Mouse (Mus musculus): ENCODE data around the gene Catip. TPM values are rescaled to one million over a fixed set of nuclear protein-coding genes. Genes with fewer than 3 reads are reported as not detected.
"Not testable (repeated sequence)": the region's sequence is repeated elsewhere in the genome, so short reads cannot be mapped to it uniquely, and the experiment has no call there.

Catip gene
- polyA plus RNA-seq (2011; ENCODE audit: insufficient read depth, insufficient read length, low replicate concordance, missing spikeins): not detected in 2 replicates

- peak; percentile 46 for TF ChIP-seq CTCF (IDR thresholded peaks at IDR 0.05; ENCODE audit: control insufficient read depth, insufficient read depth, low read length)
- no peak for TF ChIP-seq POLR2A (IDR thresholded peaks at IDR 0.05; ENCODE audit: borderline replicate concordance, control insufficient read depth, low read depth, low read length)
- WGBS: 7% methylated on average over 2 of the region's 2 CpGs
- no peak within 1 kb of the TSS for H3K27ac ChIP-seq (ENCODE audit: control insufficient read depth, insufficient read depth, low read depth, low read length, poor library complexity)
- H3K4me1 ChIP-seq (ENCODE audit: control insufficient read depth, insufficient read depth, low read length): peaks cover 5% of the 10 kb centered on the region
- H3K4me3 ChIP-seq (replicated peaks; ENCODE audit: control insufficient read depth, low read depth, low read length): no peak within 1 kb of the TSS
Measured at GRCm38 (mm10) chr1:74361812-74362211, at the start of gene Catip. TSS of gene Catip (plus strand) at chr1:74362108.

GRCm38 (mm10) chr1:74313049-74313692, 48.7 kb upstream of the Catip start:
- Histone ChIP-seq H3K27ac (ENCODE audit: control insufficient read depth, insufficient read depth, low read depth, low read length, poor library complexity) (no peak overlapping the region), H3K4me3 (replicated peaks; ENCODE audit: control insufficient read depth, low read depth, low read length) (no peak overlapping the region), H3K4me1 (ENCODE audit: control insufficient read depth, insufficient read depth, low read length) (no peaks in the 10 kb centered on the region; the same call in 1 of the 2 replicates)
- WGBS: 3% methylated on average over 3 of the region's 3 CpGs
- TF ChIP-seq CTCF (IDR thresholded peaks at IDR 0.05; ENCODE audit: control insufficient read depth, insufficient read depth, low read length): peak; percentile 32; the same call in 1 of the 2 replicates
- no peak for TF ChIP-seq POLR2A (IDR thresholded peaks at IDR 0.05; ENCODE audit: borderline replicate concordance, control insufficient read depth, low read depth, low read length)

- Histone ChIP-seq H3K27ac (ENCODE audit: control insufficient read depth, insufficient read depth, low read depth, low read length, poor library complexity) (no peak overlapping the region), H3K4me1 (ENCODE audit: control insufficient read depth, insufficient read depth, low read length) (no peaks in the 10 kb centered on the region; the same call in 1 of the 2 replicates), H3K4me3 (replicated peaks; ENCODE audit: control insufficient read depth, low read depth, low read length) (no peak overlapping the region)
- 73% methylated on average over 3 of the region's 3 CpGs for WGBS
- TF ChIP-seq POLR2A (IDR thresholded peaks at IDR 0.05; ENCODE audit: borderline replicate concordance, control insufficient read depth, low read depth, low read length) (no peak), CTCF (IDR thresholded peaks at IDR 0.05; ENCODE audit: control insufficient read depth, insufficient read depth, low read length) (no peak)
Measured at GRCm38 (mm10) chr1:74314796-74315195, 47.1 kb upstream of the Catip start.

GRCm38 (mm10) chr1:74316114-74316827, 45.6 kb upstream of the Catip start:
- WGBS: 54% methylated on average over 4 of the region's 4 CpGs
- Histone ChIP-seq H3K27ac (ENCODE audit: control insufficient read depth, insufficient read depth, low read depth, low read length, poor library complexity) (no peak overlapping the region), H3K4me1 (ENCODE audit: control insufficient read depth, insufficient read depth, low read length) (no peaks in the 10 kb centered on the region; the same call in 1 of the 2 replicates), H3K4me3 (replicated peaks; ENCODE audit: control insufficient read depth, low read depth, low read length) (no peak overlapping the region)
- no peak for TF ChIP-seq POLR2A (IDR thresholded peaks at IDR 0.05; ENCODE audit: borderline replicate concordance, control insufficient read depth, low read depth, low read length)
- no peak for TF ChIP-seq CTCF (IDR thresholded peaks at IDR 0.05; ENCODE audit: control insufficient read depth, insufficient read depth, low read length)

- WGBS: 86% methylated on average over 3 of the region's 3 CpGs
- TF ChIP-seq POLR2A (IDR thresholded peaks at IDR 0.05; ENCODE audit: borderline replicate concordance, control insufficient read depth, low read depth, low read length) (no peak), CTCF (IDR thresholded peaks at IDR 0.05; ENCODE audit: control insufficient read depth, insufficient read depth, low read length) (no peak)
- H3K27ac ChIP-seq (ENCODE audit: control insufficient read depth, insufficient read depth, low read depth, low read length, poor library complexity): no peak overlapping the region
- no peak overlapping the region for H3K4me3 ChIP-seq (replicated peaks; ENCODE audit: control insufficient read depth, low read depth, low read length)
- H3K4me1 ChIP-seq (ENCODE audit: control insufficient read depth, insufficient read depth, low read length): no peaks in the 10 kb centered on the region; the same call in 1 of the 2 replicates
Measured at GRCm38 (mm10) chr1:74318711-74319110, 43.2 kb upstream of the Catip start.

GRCm38 (mm10) chr1:74321396-74321795, 40.5 kb upstream of the Catip start:
- WGBS: 72% methylated on average over 3 of the region's 3 CpGs
- TF ChIP-seq CTCF (IDR thresholded peaks at IDR 0.05; ENCODE audit: control insufficient read depth, insufficient read depth, low read length) (no peak), POLR2A (IDR thresholded peaks at IDR 0.05; ENCODE audit: borderline replicate concordance, control insufficient read depth, low read depth, low read length) (no peak)
- no peaks in the 10 kb centered on the region; the same call in 1 of the 2 replicates for H3K4me1 ChIP-seq (ENCODE audit: control insufficient read depth, insufficient read depth, low read length)
- H3K27ac ChIP-seq (ENCODE audit: control insufficient read depth, insufficient read depth, low read depth, low read length, poor library complexity): no peak overlapping the region
- no peak overlapping the region for H3K4me3 ChIP-seq (replicated peaks; ENCODE audit: control insufficient read depth, low read depth, low read length)

GRCm38 (mm10) chr1:74326916-74327315, 35.0 kb upstream of the Catip start:
- H3K4me1 ChIP-seq (ENCODE audit: control insufficient read depth, insufficient read depth, low read length); H3K27ac ChIP-seq (ENCODE audit: control insufficient read depth, insufficient read depth, low read depth, low read length, poor library complexity); H3K4me3 ChIP-seq (replicated peaks; ENCODE audit: control insufficient read depth, low read depth, low read length): not testable (repeated sequence)
- WGBS: 74% methylated on average over 2 of the region's 2 CpGs

GRCm38 (mm10) chr1:74329899-74330431, 31.9 kb upstream of the Catip start:
- no peak overlapping the region for H3K4me3 ChIP-seq (replicated peaks; ENCODE audit: control insufficient read depth, low read depth, low read length)
- TF ChIP-seq POLR2A (IDR thresholded peaks at IDR 0.05; ENCODE audit: borderline replicate concordance, control insufficient read depth, low read depth, low read length): no peak
- no peak for TF ChIP-seq CTCF (IDR thresholded peaks at IDR 0.05; ENCODE audit: control insufficient read depth, insufficient read depth, low read length)
- 80% methylated on average over 7 of the region's 7 CpGs for WGBS
- H3K27ac ChIP-seq (ENCODE audit: control insufficient read depth, insufficient read depth, low read depth, low read length, poor library complexity): no peak overlapping the region
- H3K4me1 ChIP-seq (ENCODE audit: control insufficient read depth, insufficient read depth, low read length): peaks cover 7% of the 10 kb centered on the region
